Mouse (Mus musculus): Measurements from ENCODE around the gene Cabs1. TPM values are rescaled to one million over a fixed set of nuclear protein-coding genes. Genes with fewer than 3 reads are reported as not detected.

The Cabs1 gene
- polyA plus RNA-seq (2012): not detected in 2 replicates

- no peak for TF ChIP-seq GATA1 (IDR thresholded peaks at IDR 0.05; ENCODE audit: low read length)
Measured at GRCm38 (mm10) chr5:87979139-87979538, at the start of gene Cabs1. TSS of gene Cabs1 (plus strand) at chr5:87979439.

DNA sequence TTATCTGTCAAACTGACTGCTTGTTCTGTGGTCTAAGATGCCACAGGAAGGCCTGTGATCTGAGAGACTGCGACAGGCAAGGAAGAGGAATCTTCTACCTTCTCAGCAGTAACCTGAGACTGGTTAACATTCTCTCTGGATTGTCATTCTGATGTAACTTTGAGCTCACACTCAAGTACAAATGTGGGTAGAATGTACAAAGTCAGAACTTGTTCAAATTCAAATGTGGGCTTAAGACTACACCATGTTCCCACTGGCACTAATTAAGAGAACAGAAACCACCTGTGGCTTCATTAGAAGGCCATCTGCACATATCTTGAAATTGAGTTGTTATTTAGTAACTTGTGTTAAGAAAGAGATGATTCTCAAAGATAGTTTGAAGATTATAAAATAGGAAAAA lies 47.6 kb upstream of the Cabs1 start:
- TF ChIP-seq GATA1 (IDR thresholded peaks at IDR 0.05; ENCODE audit: low read length): no peak

- TF ChIP-seq GATA1 (IDR thresholded peaks at IDR 0.05; ENCODE audit: low read length): no peak
Measured at GRCm38 (mm10) chr5:87940752-87941151, 38.5 kb upstream of the Cabs1 start.

DNA sequence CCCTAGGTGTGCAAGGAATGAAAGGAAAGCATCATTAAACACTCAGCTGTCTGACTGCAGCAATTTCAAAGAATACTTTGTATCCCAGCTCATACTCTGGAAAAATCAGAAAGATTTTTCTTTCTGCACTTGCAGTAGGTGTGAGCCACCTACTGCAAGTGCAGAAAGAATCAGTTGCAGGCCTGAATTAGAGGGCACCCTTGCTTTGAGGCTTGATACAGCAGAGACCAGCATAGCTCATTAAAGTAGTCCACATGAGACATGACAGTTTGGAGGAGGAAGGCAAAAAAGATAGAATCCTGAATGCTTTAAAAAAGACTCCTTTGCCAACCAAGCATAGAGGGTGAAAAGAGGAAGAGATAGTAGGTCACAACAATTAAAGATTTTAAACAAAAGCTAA lies 36.7 kb upstream of the Cabs1 start:
- no peak for TF ChIP-seq GATA1 (IDR thresholded peaks at IDR 0.05; ENCODE audit: low read length)

- TF ChIP-seq GATA1 (IDR thresholded peaks at IDR 0.05; ENCODE audit: low read length): no peak
Measured at GRCm38 (mm10) chr5:87951836-87952235, 27.4 kb upstream of the Cabs1 start.

- TF ChIP-seq GATA1 (IDR thresholded peaks at IDR 0.05; ENCODE audit: low read length): no peak
Measured at GRCm38 (mm10) chr5:87969201-87969600, 10.0 kb upstream of the Cabs1 start, which contains the start of the genes 2310003L06Rik and Gm28434. TSS of gene 2310003L06Rik (plus strand) at chr5:87969459. TSS of gene Gm28434 (plus strand) at chr5:87969517.

GRCm38 (mm10) chr5:87982468-87983214 lies 3.4 kb downstream of the Cabs1 start:
- no peak for TF ChIP-seq GATA1 (IDR thresholded peaks at IDR 0.05; ENCODE audit: low read length)

DNA sequence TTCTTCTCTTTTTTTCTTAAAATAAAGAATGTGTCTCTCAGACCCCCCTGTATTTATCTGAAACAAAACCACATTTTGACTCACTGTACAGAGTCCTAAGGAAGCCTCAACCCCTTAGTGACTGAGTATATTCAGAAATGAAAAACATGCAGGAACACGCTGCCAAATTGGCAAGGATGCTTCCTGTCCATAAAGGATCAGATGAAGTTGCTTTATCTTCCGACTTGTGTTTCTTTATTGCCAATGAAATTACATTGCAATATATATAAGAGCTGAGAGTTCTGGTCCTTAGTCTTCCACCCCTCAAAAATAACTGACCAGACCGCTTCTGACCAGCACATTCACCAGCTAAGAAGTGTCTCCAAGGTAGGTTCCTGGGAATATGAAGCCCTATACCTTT lies 23.0 kb downstream of the Cabs1 start, which contains the start of gene Smr3a:
TSS of gene Smr3a (plus strand) at position 301 of the 400 bp plus-strand sequence.
- no peak for TF ChIP-seq GATA1 (IDR thresholded peaks at IDR 0.05; ENCODE audit: low read length)

DNA sequence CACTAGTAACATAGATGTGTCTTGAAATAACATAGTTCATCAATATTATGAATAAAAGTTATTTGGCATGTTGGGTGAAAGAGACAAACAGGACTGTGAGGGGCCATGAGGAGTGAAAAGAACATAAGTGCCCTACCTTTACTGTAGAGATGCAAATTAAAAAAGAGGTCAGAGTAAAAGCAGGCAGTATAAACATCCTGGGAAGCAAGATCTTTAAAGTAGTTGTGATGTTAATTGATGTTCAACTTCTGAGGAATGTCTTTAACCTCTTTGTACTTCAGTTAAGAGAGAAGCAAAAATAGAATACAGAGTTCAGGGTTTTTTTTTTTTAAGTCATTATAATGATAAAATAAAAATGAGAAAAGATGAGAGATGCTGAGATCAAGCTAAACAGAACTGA lies 26.0 kb downstream of the Cabs1 start:
- no peak for TF ChIP-seq GATA1 (IDR thresholded peaks at IDR 0.05; ENCODE audit: low read length)

Other genes starting within 250 kb of the Cabs1 start
- not detected in 2 replicates for gene Csn1s2a, start 204.9 kb upstream of the Cabs1 start, polyA plus RNA-seq (2012)
- gene Csn1s2b, start 171.4 kb upstream of the Cabs1 start, polyA plus RNA-seq (2012): not detected in 2 replicates
- not detected in 2 replicates for gene Prr27, start 153.8 kb upstream of the Cabs1 start, polyA plus RNA-seq (2012)
- gene Odam, start 94.4 kb upstream of the Cabs1 start, polyA plus RNA-seq (2012): not detected in 2 replicates
- not detected in 2 replicates for gene Csn3, start 53.9 kb upstream of the Cabs1 start, polyA plus RNA-seq (2012)
- not detected in 2 replicates for gene 2310003L06Rik, start 10.0 kb upstream of the Cabs1 start, polyA plus RNA-seq (2012)
- gene Gm28434, start 9.9 kb upstream of the Cabs1 start, polyA plus RNA-seq (2012): not detected in 2 replicates
- gene Smr3a, start 23.1 kb downstream of the Cabs1 start, polyA plus RNA-seq (2012): not detected in 2 replicates
- not detected in 2 replicates for gene Smr2, start 107.1 kb downstream of the Cabs1 start, polyA plus RNA-seq (2012)
- not detected in 2 replicates for gene Gm11116, start 132.1 kb downstream of the Cabs1 start, polyA plus RNA-seq (2012)
- not detected in 2 replicates for gene Gm11115, start 174.7 kb downstream of the Cabs1 start, polyA plus RNA-seq (2012)